Mouse (Mus musculus) right cerebral cortex, adult 18-20 months (tissue): ENCODE measurements around the gene Rab17.

Source experiments
- DNase-seq: peaks from one replicate; pipeline ENCODE4 v3.0.0; 2022; ENCODE audit warnings: mixed read lengths

Gene Rab17

GRCm38 (mm10) chr1:90981346-90981745, 11.9 kb upstream of the Rab17 start:
- DNase-seq: no peak

- peak; percentile 39 for DNase-seq
Observed at GRCm38 (mm10) chr1:90980638-90981330, 11.3 kb upstream of the Rab17 start.

- no peak for DNase-seq
Observed at GRCm38 (mm10) chr1:90975960-90976359, 6.5 kb upstream of the Rab17 start.

GRCm38 (mm10) chr1:90974906-90975649, 5.6 kb upstream of the Rab17 start:
- peak; percentile 78 for DNase-seq

GRCm38 (mm10) chr1:90973574-90973911, 4.1 kb upstream of the Rab17 start:
- no peak for DNase-seq

- DNase-seq: peak; percentile 91
Observed at GRCm38 (mm10) chr1:90972911-90973573, 3.6 kb upstream of the Rab17 start.

- DNase-seq: no peak
Observed at GRCm38 (mm10) chr1:90969881-90970390, 475 bp upstream of the Rab17 start.

- DNase-seq: no peak
Observed at GRCm38 (mm10) chr1:90968649-90969048, 812 bp downstream of the Rab17 start.

GRCm38 (mm10) chr1:90967583-90967982, 1.9 kb downstream of the Rab17 start:
- no peak for DNase-seq

- DNase-seq: no peak
Observed at GRCm38 (mm10) chr1:90962994-90963393, 6.5 kb downstream of the Rab17 start.

- DNase-seq: no peak
Observed at GRCm38 (mm10) chr1:90962526-90962925, 6.9 kb downstream of the Rab17 start.

GRCm38 (mm10) chr1:90956245-90957096, 13.0 kb downstream of the Rab17 start:
- DNase-seq: peak; percentile 57

- no peak for DNase-seq
Observed at GRCm38 (mm10) chr1:90953688-90954087, 15.8 kb downstream of the Rab17 start.

- no peak for DNase-seq
Observed at GRCm38 (mm10) chr1:90952808-90953207, 16.7 kb downstream of the Rab17 start, which contains the start of gene Prlh. TSS of gene Prlh (plus strand) at chr1:90953108.

- no peak for DNase-seq
Observed at GRCm38 (mm10) chr1:90951670-90952069, 17.8 kb downstream of the Rab17 start.

GRCm38 (mm10) chr1:90949309-90949708, 20.2 kb downstream of the Rab17 start:
- no peak for DNase-seq

- no peak for DNase-seq
Observed at GRCm38 (mm10) chr1:90947252-90947651, 22.2 kb downstream of the Rab17 start.

GRCm38 (mm10) chr1:90945171-90945570, 24.3 kb downstream of the Rab17 start:
- DNase-seq: no peak

- DNase-seq: no peak
Observed at GRCm38 (mm10) chr1:90939980-90940379, 29.5 kb downstream of the Rab17 start.

- DNase-seq: no peak
Observed at GRCm38 (mm10) chr1:90936990-90937389, 32.5 kb downstream of the Rab17 start.

GRCm38 (mm10) chr1:90933001-90933400, 36.5 kb downstream of the Rab17 start:
- no peak for DNase-seq

GRCm38 (mm10) chr1:90928575-90928934, 40.9 kb downstream of the Rab17 start:
- peak; percentile 86 for DNase-seq
